Mouse (Mus musculus) spleen, adult 2 months (tissue): ENCODE results near the gene Nme4.

Experiments
- CTCF ChIP-seq: fragments of 200-500 bp; IDR thresholded peaks from 2 replicates; pipeline ENCODE4 v1.5.1; 2011; ENCODE audit warnings: mild to moderate bottlenecking, inconsistent platforms; ENCODE audit not compliant: insufficient read depth, insufficient read length, insufficient replicate concordance; ENCODE audit errors: extremely low read depth
- POLR2A ChIP-seq: fragments of 200-500 bp; IDR thresholded peaks from 2 replicates; pipeline ENCODE4 v1.6.1; 2011; ENCODE audit warnings: low read depth, low read length, inconsistent platforms

- TF ChIP-seq CTCF (no peak), POLR2A (no peak)
Measured at GRCm38 (mm10) chr17:26131062-26131732, 35.8 kb upstream of the Nme4 start.
